Mouse (Mus musculus) cerebellum, adult 11 months (tissue): ENCODE results near the gene Snhg11.
"Not testable (repeated sequence)": the region's sequence is repeated elsewhere in the genome, so short reads cannot be mapped to it uniquely, and the experiment has no call there.

ENCODE experiments used
- DNase-seq: peaks from one replicate; pipeline ENCODE4 v3.0.0; 2022

Gene Snhg11

GRCm38 (mm10) chr2:158370173-158370550, 5.3 kb upstream of the Snhg11 start:
- no peak for DNase-seq

- DNase-seq: no peak
Measured at GRCm38 (mm10) chr2:158373061-158373460, 2.4 kb upstream of the Snhg11 start.

GRCm38 (mm10) chr2:158373516-158373915, 1.9 kb upstream of the Snhg11 start:
- DNase-seq: no peak

- DNase-seq: peak; percentile 30
Measured at GRCm38 (mm10) chr2:158376123-158376687, 767 bp downstream of the Snhg11 start.

- DNase-seq: peak; percentile 45
Measured at GRCm38 (mm10) chr2:158376798-158377197, 1.4 kb downstream of the Snhg11 start.

GRCm38 (mm10) chr2:158377811-158378210, 2.4 kb downstream of the Snhg11 start:
- no peak for DNase-seq

- DNase-seq: peak; percentile 35
Measured at GRCm38 (mm10) chr2:158379354-158380078, 4.1 kb downstream of the Snhg11 start.

GRCm38 (mm10) chr2:158386072-158386471, 10.6 kb downstream of the Snhg11 start:
- DNase-seq: no peak

GRCm38 (mm10) chr2:158389421-158389820, 14.0 kb downstream of the Snhg11 start:
- no peak for DNase-seq

- DNase-seq: no peak
Measured at GRCm38 (mm10) chr2:158396369-158396768, 20.9 kb downstream of the Snhg11 start.

GRCm38 (mm10) chr2:158397140-158397539, 21.7 kb downstream of the Snhg11 start:
- not testable (repeated sequence) for DNase-seq

GRCm38 (mm10) chr2:158402915-158403314, 27.5 kb downstream of the Snhg11 start:
- no peak for DNase-seq

- DNase-seq: no peak
Measured at GRCm38 (mm10) chr2:158408997-158409594, 33.7 kb downstream of the Snhg11 start.

GRCm38 (mm10) chr2:158409595-158410021, 34.2 kb downstream of the Snhg11 start, which contains the start of gene Ralgapb:
Ralgapb (plus strand) TSS chr2:158409848.
- peak; percentile 99 for DNase-seq

GRCm38 (mm10) chr2:158410022-158411014, 34.9 kb downstream of the Snhg11 start:
- peak; percentile 47 for DNase-seq

- no peak for DNase-seq
Measured at GRCm38 (mm10) chr2:158413240-158413639, 37.8 kb downstream of the Snhg11 start.

GRCm38 (mm10) chr2:158415826-158416225, 40.4 kb downstream of the Snhg11 start:
- no peak for DNase-seq

- DNase-seq: no peak
Measured at GRCm38 (mm10) chr2:158418663-158419062, 43.2 kb downstream of the Snhg11 start.
